Mouse (Mus musculus) heart, embryonic 14.5 days (tissue): ENCODE measurements around the gene Grb2. TPM values are rescaled to one million over a fixed set of nuclear protein-coding genes. Genes with fewer than 3 reads are reported as not detected.

Experiments used
- ATAC-seq: fragments of 200-750 bp; cut with Nextera tagmentation; 2 replicates; pipeline ENCODE4 v1.8.0; 2017; ENCODE audit warnings: low read depth, moderate TSS enrichment; ENCODE audit not compliant: insufficient number of reproducible peaks, insufficient read depth, low FRiP score
- H3K27ac ChIP-seq, 2 experiments: fragments of 200-500 bp in 1 of 2; fragments of 300-500 bp in 1 of 2; sonication (generic) in 1 of 2; replicated peaks in 1 of 2; 2 replicates each; pipeline ENCODE4 v1.5.1; 2012 to 2014; ENCODE audit warnings: low read depth in 2 of 2, low read length in 2 of 2, control low read depth in 1 of 2, mild to moderate bottlenecking in 1 of 2, mixed read lengths in 1 of 2; ENCODE audit not compliant: control insufficient read depth in 1 of 2, insufficient read depth in 1 of 2
- H3K27me3 ChIP-seq: fragments of 300-500 bp; sonication (generic); 2 replicates; pipeline ENCODE4 v1.6.1; 2014; ENCODE audit warnings: mild to moderate bottlenecking, low read length, control low read depth; ENCODE audit not compliant: control insufficient read depth, insufficient read depth
- H3K36me3 ChIP-seq: fragments of 300-500 bp; sonication (generic); 2 replicates; pipeline ENCODE4 v1.6.1; 2014; ENCODE audit warnings: mild to moderate bottlenecking, control low read depth, low read length, mixed read lengths; ENCODE audit not compliant: control insufficient read depth, insufficient read depth
- H3K4me1 ChIP-seq, 2 experiments: fragments of 200-500 bp in 1 of 2; fragments of 300-500 bp in 1 of 2; sonication (generic) in 1 of 2; 2 replicates each; pipeline ENCODE4 v1.6.1; 2012 to 2014; ENCODE audit warnings: low read length in 2 of 2, control low read depth in 1 of 2, mixed read lengths in 1 of 2; ENCODE audit not compliant: control insufficient read depth in 2 of 2, insufficient read depth in 2 of 2
- H3K4me2 ChIP-seq: fragments of 300-500 bp; sonication (generic); 2 replicates; pipeline ENCODE4 v1.6.1; 2014; ENCODE audit warnings: mild to moderate bottlenecking, low read length
- H3K4me3 ChIP-seq, 2 experiments: fragments of 200-500 bp in 1 of 2; fragments of 300-500 bp in 1 of 2; sonication (generic) in 1 of 2; 2 replicates each; pipeline ENCODE4 v1.5.1; 2012 to 2014; ENCODE audit warnings: low read length in 2 of 2, mild to moderate bottlenecking in 2 of 2, control low read depth in 1 of 2, low read depth in 1 of 2, moderate library complexity in 1 of 2; ENCODE audit not compliant: control insufficient read depth in 1 of 2, insufficient read depth in 1 of 2
- H3K9ac ChIP-seq: fragments of 300-500 bp; sonication (generic); 2 replicates; pipeline ENCODE4 v1.6.1; 2014; ENCODE audit warnings: mild to moderate bottlenecking, low read length
- H3K9me3 ChIP-seq: fragments of 300-500 bp; sonication (generic); 2 replicates; pipeline ENCODE4 v1.6.1; 2016; ENCODE audit warnings: low read length, control low read depth; ENCODE audit not compliant: control insufficient read depth
- WGBS: fragments of 180-500 bp; shearing (Covaris S2); extraction: QIAGEN DNeasy Blood & Tissue Kit; methylation state at CpG from one replicate; pipeline ENCODE4 v1.1.7; 2014; 5-methylcytosine and 5-hydroxymethylcytosine counted together
- polyA plus RNA-seq: library from polyadenylated mRNA; unstranded; fragments of >200 nt; fragmentation: Nextera tagmentation; extraction: Ambion mirVana; gene quantifications from 2 replicates; pipeline ENCODE4 v1.2.1, GENCODE M21; 2014

The Grb2 gene
- polyA plus RNA-seq, 1 experiment from 2014 or later = 59.4 TPM

- Histone ChIP-seq H3K27me3 (no peaks in the 10 kb centered on the region), H3K9me3 (no peaks in the 10 kb centered on the region), H3K4me3 (no peak overlapping the region), H3K27ac (peak overlapping the region in 1 of 2 experiments; percentile 37; a peak in 1 of 4 replicates), H3K4me1 (peaks cover 31 to 69% of the 10 kb centered on the region in 2 experiments), H3K9ac (no peak overlapping the region), H3K36me3 (peaks cover 17% of the 10 kb centered on the region), H3K4me2 (no peak overlapping the region)
- no peak for ATAC-seq
- WGBS = 37% methylated on average over 5 of the region's 5 CpGs
These were observed 15.6 kb downstream of the Grb2 start for GRCm38 (mm10) chr11:115692800-115693199.

GRCm38 (mm10) chr11:115691976-115692375 is 16.4 kb downstream of the Grb2 start:
- no peak overlapping the region for H3K9ac ChIP-seq
- no peak overlapping the region for H3K4me3 ChIP-seq
- peaks cover 9% of the 10 kb centered on the region for H3K36me3 ChIP-seq
- no peak for ATAC-seq
- H3K27ac ChIP-seq = peak overlapping the region; percentile 44 to 77; a peak in 2 of 4 replicates
- H3K4me2 ChIP-seq = no peak overlapping the region
- H3K27me3 ChIP-seq = no peaks in the 10 kb centered on the region
- WGBS = 89% methylated on average over 2 of the region's 2 CpGs
- peaks cover 25 to 60% of the 10 kb centered on the region in 2 experiments for H3K4me1 ChIP-seq
- no peaks in the 10 kb centered on the region for H3K9me3 ChIP-seq

- Histone ChIP-seq H3K27me3 (no peaks in the 10 kb centered on the region), H3K9ac (no peak overlapping the region), H3K9me3 (no peaks in the 10 kb centered on the region), H3K27ac (peak overlapping the region; percentile 68 to 77; a peak in 3 of 4 replicates), H3K4me3 (no peak overlapping the region), H3K36me3 (peaks cover 8% of the 10 kb centered on the region), H3K4me2 (peak overlapping the region; percentile 47), H3K4me1 (peaks cover 25 to 59% of the 10 kb centered on the region in 2 experiments)
- no peak for ATAC-seq
- WGBS = 92% methylated on average over 5 of the region's 5 CpGs
These were observed 16.9 kb downstream of the Grb2 start for GRCm38 (mm10) chr11:115691511-115691910.

DNA sequence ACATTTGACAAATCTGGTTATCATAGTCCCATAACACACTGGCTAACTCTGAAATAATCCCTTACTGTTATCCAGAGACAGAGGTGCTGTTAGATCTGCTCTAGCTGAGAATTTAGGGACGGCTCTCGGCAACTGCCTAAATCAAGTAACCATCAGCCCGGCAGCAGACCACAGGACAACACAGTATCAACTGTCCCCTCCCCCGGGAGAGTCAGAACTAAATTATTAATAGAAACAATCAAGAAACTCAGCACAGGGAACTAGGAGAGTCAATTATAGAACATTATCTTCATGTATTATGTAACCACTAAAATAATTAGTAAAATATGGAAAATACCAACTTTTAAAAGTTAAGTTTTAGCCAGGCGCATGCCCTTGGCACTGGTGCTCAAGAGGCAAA is 17.4 kb downstream of the Grb2 start:
- 0 out of 2 replicates have a peak, but pooled peaks have one; percentile 63 for ATAC-seq
- Histone ChIP-seq H3K4me2 (peak overlapping the region; percentile 47), H3K4me1 (peaks cover 24 to 58% of the 10 kb centered on the region in 2 experiments), H3K27ac (peak overlapping the region; percentile 68 to 77; a peak in 3 of 4 replicates), H3K27me3 (no peaks in the 10 kb centered on the region), H3K36me3 (peaks cover 8% of the 10 kb centered on the region), H3K9me3 (no peaks in the 10 kb centered on the region), H3K4me3 (no peak overlapping the region; a peak in 1 of 4 replicates), H3K9ac (peak overlapping the region; percentile 61; the same call in 1 of the 2 replicates)
- WGBS = 38% methylated on average over 5 of the region's 5 CpGs

DNA sequence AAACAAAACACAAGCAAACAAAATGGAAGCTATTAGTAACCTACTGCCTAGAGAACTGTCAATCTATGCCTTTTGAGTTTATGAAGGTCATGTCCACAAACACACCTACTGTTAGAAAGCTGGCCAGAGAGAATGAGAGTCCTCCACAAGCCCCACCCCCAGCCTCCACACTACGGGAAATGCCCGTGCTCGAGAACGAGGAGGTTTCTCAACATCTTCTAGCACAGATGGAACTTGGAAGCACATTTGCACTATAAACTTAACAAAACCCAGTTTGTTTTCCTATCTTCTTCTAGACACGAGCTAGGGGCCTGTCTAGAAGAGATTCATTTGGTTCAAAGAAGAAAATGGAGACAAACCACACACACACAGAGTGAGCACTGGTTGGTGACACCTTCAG is 18.0 kb downstream of the Grb2 start:
- H3K4me1 ChIP-seq = peaks cover 22 to 58% of the 10 kb centered on the region in 2 experiments
- H3K36me3 ChIP-seq = peaks cover 8% of the 10 kb centered on the region
- 46% methylated on average over 5 of the region's 5 CpGs for WGBS
- no peaks in the 10 kb centered on the region for H3K27me3 ChIP-seq
- H3K4me2 ChIP-seq = peak overlapping the region; percentile 47
- peak overlapping the region; percentile 73 to 77 for H3K27ac ChIP-seq
- H3K9me3 ChIP-seq = no peaks in the 10 kb centered on the region
- ATAC-seq = no peak
- H3K4me3 ChIP-seq = no peak overlapping the region
- peak overlapping the region; percentile 61; the same call in 1 of the 2 replicates for H3K9ac ChIP-seq

GRCm38 (mm10) chr11:115689137-115689915 is 19.1 kb downstream of the Grb2 start:
- Histone ChIP-seq H3K9ac (no peak overlapping the region), H3K36me3 (peaks cover 8% of the 10 kb centered on the region), H3K4me1 (peaks cover 28 to 61% of the 10 kb centered on the region in 2 experiments), H3K9me3 (no peaks in the 10 kb centered on the region), H3K4me3 (no peak overlapping the region), H3K4me2 (no peak overlapping the region), H3K27me3 (no peaks in the 10 kb centered on the region), H3K27ac (no peak overlapping the region)
- WGBS = 92% methylated on average over 14 of the region's 14 CpGs
- ATAC-seq = no peak

DNA sequence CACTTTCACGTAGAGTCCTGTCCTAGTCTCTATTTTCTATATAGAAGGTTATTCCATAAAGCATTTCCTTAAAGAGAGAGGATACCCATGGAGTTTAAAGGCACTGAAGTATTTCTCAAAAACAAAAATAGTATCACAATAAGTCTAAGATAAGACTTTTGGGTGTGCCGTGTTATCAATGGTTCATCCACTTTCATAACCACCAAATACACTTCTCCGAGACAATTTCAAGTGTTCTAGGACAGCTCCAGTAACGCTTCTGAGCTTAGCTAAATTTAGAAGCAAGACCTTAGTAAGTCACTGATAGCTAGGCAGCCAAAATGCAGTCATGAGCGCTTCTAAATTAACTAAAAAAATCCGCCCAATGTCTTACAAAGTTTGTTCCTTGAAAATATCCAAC is 22.0 kb downstream of the Grb2 start:
- peaks cover 19 to 36% of the 10 kb centered on the region in 2 experiments for H3K4me1 ChIP-seq
- H3K9me3 ChIP-seq = no peaks in the 10 kb centered on the region
- H3K4me2 ChIP-seq = peak overlapping the region; percentile 45
- peaks cover 24% of the 10 kb centered on the region for H3K36me3 ChIP-seq
- WGBS = 29% methylated on average over 6 of the region's 6 CpGs
- no peak for ATAC-seq
- H3K4me3 ChIP-seq = no peak overlapping the region
- H3K9ac ChIP-seq = peak overlapping the region; percentile 13; the same call in 1 of the 2 replicates
- no peaks in the 10 kb centered on the region for H3K27me3 ChIP-seq
- H3K27ac ChIP-seq = peak overlapping the region; percentile 61 to 86
